Mouse (Mus musculus) limb, embryonic 15.5 days (tissue): ENCODE results near the gene Fam221a. TPM values are rescaled to one million over a fixed set of nuclear protein-coding genes. Genes with fewer than 3 reads are reported as not detected.
A peak's percentile ranks its signal among the peaks of the same experiment; 100 is the strongest.

Experiments
- ATAC-seq: fragments of 200-750 bp; cut with Nextera tagmentation; 2 replicates; pipeline ENCODE4 v1.8.0; 2017; ENCODE audit warnings: low read depth, moderate TSS enrichment; ENCODE audit not compliant: insufficient number of reproducible peaks, low FRiP score, low TSS enrichment
- H3K27ac ChIP-seq: fragments of 300-500 bp; sonication (generic); 2 replicates; pipeline ENCODE4 v1.5.1; 2015; ENCODE audit warnings: moderate library complexity, mild to moderate bottlenecking, inconsistent platforms
- H3K27me3 ChIP-seq: fragments of 300-500 bp; sonication (generic); 2 replicates; pipeline ENCODE4 v1.6.1; 2015; ENCODE audit warnings: inconsistent platforms
- H3K36me3 ChIP-seq: fragments of 300-500 bp; sonication (generic); 2 replicates; pipeline ENCODE4 v1.6.1; 2015; ENCODE audit warnings: inconsistent platforms
- H3K4me1 ChIP-seq: fragments of 300-500 bp; sonication (generic); 2 replicates; pipeline ENCODE4 v1.6.1; 2015; ENCODE audit warnings: inconsistent platforms
- H3K4me2 ChIP-seq: fragments of 300-500 bp; sonication (generic); 2 replicates; pipeline ENCODE4 v1.6.1; 2015; ENCODE audit warnings: mild to moderate bottlenecking, inconsistent platforms
- H3K4me3 ChIP-seq: fragments of 300-500 bp; sonication (generic); 2 replicates; pipeline ENCODE4 v1.5.1; 2015; ENCODE audit warnings: mild to moderate bottlenecking, inconsistent platforms
- H3K9ac ChIP-seq: fragments of 300-500 bp; sonication (generic); 2 replicates; pipeline ENCODE4 v1.6.1; 2015; ENCODE audit warnings: inconsistent platforms
- H3K9me3 ChIP-seq: fragments of 300-500 bp; sonication (generic); 2 replicates; pipeline ENCODE4 v1.6.1; 2016; ENCODE audit warnings: inconsistent platforms
- WGBS: fragments of 180-500 bp; shearing (Covaris S2); methylation state at CpG from one replicate; pipeline ENCODE4 v1.1.7; 2015; 5-methylcytosine and 5-hydroxymethylcytosine counted together
- polyA plus RNA-seq: library from polyadenylated mRNA; unstranded; fragments of >200 nt; fragmentation: Nextera tagmentation; extraction: Ambion mirVana; gene quantifications from 2 replicates; pipeline ENCODE4 v1.2.1, GENCODE M21; 2015

Gene Fam221a
- polyA plus RNA-seq, result 6.3 and 7.2 TPM in 2 replicates

GRCm38 (mm10) chr6:49367159-49368054, at the start of gene Fam221a:
Gene Fam221a (plus strand): TSS chr6:49367739.
- Histone ChIP-seq H3K9ac (peak within 1 kb of the TSS; percentile 61), H3K36me3 (no peaks in the 10 kb centered on the region), H3K4me1 (peaks cover 7% of the 10 kb centered on the region), H3K27ac (peak within 1 kb of the TSS; percentile 86), H3K9me3 (no peaks in the 10 kb centered on the region), H3K27me3 (no peaks in the 10 kb centered on the region), H3K4me3 (peak within 1 kb of the TSS; percentile 66), H3K4me2 (peak within 1 kb of the TSS; percentile 87)
- peak; percentile 96 for ATAC-seq
- WGBS, result 3% methylated on average over 44 of the region's 49 CpGs

- WGBS, result under 1% methylated on average over 47 of the region's 47 CpGs
- H3K9ac ChIP-seq, result peak within 1 kb of the TSS; percentile 80
- peak within 1 kb of the TSS; percentile 87 for H3K27ac ChIP-seq
- peak within 1 kb of the TSS; percentile 60 for H3K4me2 ChIP-seq
- H3K36me3 ChIP-seq, result no peaks in the 10 kb centered on the region
- H3K27me3 ChIP-seq, result no peaks in the 10 kb centered on the region
- H3K4me3 ChIP-seq, result peak within 1 kb of the TSS; percentile 88
- H3K4me1 ChIP-seq, result peaks cover 9% of the 10 kb centered on the region
- H3K9me3 ChIP-seq, result no peaks in the 10 kb centered on the region
- peak; percentile 97 for ATAC-seq
These were observed 48.5 kb upstream of the Fam221a start, which contains the start of gene Ccdc126 for GRCm38 (mm10) chr6:49318966-49319594. Gene Ccdc126 (plus strand): TSS chr6:49319274.

GRCm38 (mm10) chr6:49319595-49320315, 47.8 kb upstream of the Fam221a start:
- H3K9ac ChIP-seq, result peak overlapping the region; percentile 80
- peak overlapping the region; percentile 60 for H3K4me2 ChIP-seq
- H3K36me3 ChIP-seq, result no peaks in the 10 kb centered on the region
- H3K27me3 ChIP-seq, result no peaks in the 10 kb centered on the region
- ATAC-seq, result no peak
- H3K4me3 ChIP-seq, result peak overlapping the region; percentile 88
- peak overlapping the region; percentile 87 for H3K27ac ChIP-seq
- H3K9me3 ChIP-seq, result no peaks in the 10 kb centered on the region
- 11% methylated on average over 13 of the region's 13 CpGs for WGBS
- H3K4me1 ChIP-seq, result peaks cover 9% of the 10 kb centered on the region

GRCm38 (mm10) chr6:49321341-49321740, 46.2 kb upstream of the Fam221a start:
- Histone ChIP-seq H3K9ac (no peak overlapping the region), H3K9me3 (no peaks in the 10 kb centered on the region), H3K27ac (no peak overlapping the region), H3K4me1 (peaks cover 9% of the 10 kb centered on the region), H3K27me3 (no peaks in the 10 kb centered on the region), H3K4me2 (no peak overlapping the region), H3K4me3 (no peak overlapping the region), H3K36me3 (no peaks in the 10 kb centered on the region)
- WGBS, result 79% methylated on average over 3 of the region's 3 CpGs
- no peak for ATAC-seq

- H3K27me3 ChIP-seq, result no peaks in the 10 kb centered on the region
- no peaks in the 10 kb centered on the region for H3K9me3 ChIP-seq
- peak overlapping the region; percentile 54 for H3K27ac ChIP-seq
- H3K4me3 ChIP-seq, result no peak overlapping the region
- H3K36me3 ChIP-seq, result no peaks in the 10 kb centered on the region
- H3K4me2 ChIP-seq, result no peak overlapping the region
- no peak for ATAC-seq
- H3K4me1 ChIP-seq, result peaks cover 9% of the 10 kb centered on the region
- H3K9ac ChIP-seq, result no peak overlapping the region
These were observed 45.5 kb upstream of the Fam221a start for GRCm38 (mm10) chr6:49322056-49322455.

- Histone ChIP-seq H3K27me3 (no peaks in the 10 kb centered on the region), H3K4me3 (no peak overlapping the region), H3K9me3 (no peaks in the 10 kb centered on the region), H3K4me2 (no peak overlapping the region), H3K9ac (no peak overlapping the region), H3K4me1 (peaks cover 9% of the 10 kb centered on the region), H3K36me3 (no peaks in the 10 kb centered on the region), H3K27ac (no peak overlapping the region)
- WGBS, result 57% methylated on average over 2 of the region's 2 CpGs
- ATAC-seq, result no peak
These were observed 44.6 kb upstream of the Fam221a start for GRCm38 (mm10) chr6:49322986-49323385.

- Histone ChIP-seq H3K27me3 (no peaks in the 10 kb centered on the region), H3K36me3 (no peaks in the 10 kb centered on the region), H3K4me2 (no peak overlapping the region), H3K9ac (no peak overlapping the region), H3K4me1 (peaks cover 9% of the 10 kb centered on the region), H3K9me3 (no peaks in the 10 kb centered on the region), H3K4me3 (no peak overlapping the region), H3K27ac (no peak overlapping the region)
- no peak for ATAC-seq
- WGBS, result 74% methylated on average over 2 of the region's 2 CpGs
These were observed 43.0 kb upstream of the Fam221a start for GRCm38 (mm10) chr6:49324528-49324927.

GRCm38 (mm10) chr6:49325294-49325693, 42.2 kb upstream of the Fam221a start:
- H3K4me3 ChIP-seq, result no peak overlapping the region
- no peak for ATAC-seq
- no peaks in the 10 kb centered on the region for H3K27me3 ChIP-seq
- peaks cover 4% of the 10 kb centered on the region for H3K4me1 ChIP-seq
- no peaks in the 10 kb centered on the region for H3K36me3 ChIP-seq
- no peak overlapping the region for H3K27ac ChIP-seq
- no peak overlapping the region for H3K4me2 ChIP-seq
- no peaks in the 10 kb centered on the region for H3K9me3 ChIP-seq
- no peak overlapping the region for H3K9ac ChIP-seq
- WGBS, result 25% methylated on average over 1 of the region's 1 CpGs

GRCm38 (mm10) chr6:49326846-49327245, 40.7 kb upstream of the Fam221a start:
- Histone ChIP-seq H3K4me3 (no peak overlapping the region), H3K4me1 (peaks cover 3% of the 10 kb centered on the region), H3K27ac (no peak overlapping the region), H3K4me2 (no peak overlapping the region), H3K27me3 (no peaks in the 10 kb centered on the region), H3K9me3 (no peaks in the 10 kb centered on the region), H3K9ac (no peak overlapping the region), H3K36me3 (no peaks in the 10 kb centered on the region)
- 77% methylated on average over 3 of the region's 3 CpGs for whole genome bisulfite sequencing
- ATAC-seq, result no peak

- 56% methylated on average over 5 of the region's 5 CpGs for WGBS
- no peak for ATAC-seq
- Histone ChIP-seq H3K9me3 (no peaks in the 10 kb centered on the region), H3K36me3 (peaks cover 8% of the 10 kb centered on the region), H3K4me1 (no peaks in the 10 kb centered on the region), H3K4me3 (no peak overlapping the region), H3K9ac (no peak overlapping the region), H3K27ac (no peak overlapping the region), H3K4me2 (no peak overlapping the region), H3K27me3 (no peaks in the 10 kb centered on the region)
These were observed 36.0 kb upstream of the Fam221a start for GRCm38 (mm10) chr6:49331369-49332059.

- no peak for ATAC-seq
- Histone ChIP-seq H3K4me3 (no peak overlapping the region), H3K9ac (no peak overlapping the region), H3K4me2 (no peak overlapping the region), H3K27ac (no peak overlapping the region), H3K9me3 (no peaks in the 10 kb centered on the region), H3K4me1 (no peaks in the 10 kb centered on the region), H3K27me3 (no peaks in the 10 kb centered on the region), H3K36me3 (peaks cover 8% of the 10 kb centered on the region)
- WGBS, result 60% methylated on average over 13 of the region's 13 CpGs
These were observed 35.5 kb upstream of the Fam221a start for GRCm38 (mm10) chr6:49332060-49332370.
